Mouse (Mus musculus) embryonic facial prominence, embryonic 14.5 days (tissue): ENCODE measurements around the gene Nhej1. TPM values are rescaled to one million over a fixed set of nuclear protein-coding genes. Genes with fewer than 3 reads are reported as not detected.
A peak's percentile ranks its signal among the peaks of the same experiment; 100 is the strongest.

Source experiments
- ATAC-seq: fragments of 200-750 bp; cut with Nextera tagmentation; 2 replicates; pipeline ENCODE4 v1.8.0; 2017; ENCODE audit warnings: low read depth, moderate number of reproducible peaks, moderate TSS enrichment
- DNase-seq: peaks from one replicate; pipeline ENCODE4 v3.0.0-alpha.2; 2015; ENCODE audit warnings: low spot score
- H3K27ac ChIP-seq: fragments of 300-500 bp; sonication (generic); replicated peaks from 2 replicates; pipeline ENCODE4 v1.5.1; 2014; ENCODE audit warnings: low read depth, mild to moderate bottlenecking, low read length, moderate library complexity
- H3K27me3 ChIP-seq: fragments of 300-500 bp; sonication (generic); replicated peaks from 2 replicates; pipeline ENCODE4 v1.6.1; 2014; ENCODE audit warnings: low read length; ENCODE audit not compliant: control insufficient read depth, insufficient read depth
- H3K36me3 ChIP-seq: fragments of 300-500 bp; sonication (generic); 2 replicates; pipeline ENCODE4 v1.6.1; 2014; ENCODE audit warnings: low read length, mixed read lengths; ENCODE audit not compliant: control insufficient read depth, insufficient read depth
- H3K4me1 ChIP-seq: fragments of 300-500 bp; sonication (generic); 2 replicates; pipeline ENCODE4 v1.6.1; 2014; ENCODE audit warnings: antibody characterized with exemption, low read length; ENCODE audit not compliant: control insufficient read depth, insufficient read depth
- H3K4me2 ChIP-seq: fragments of 300-500 bp; sonication (generic); 2 replicates; pipeline ENCODE4 v1.6.1; 2014; ENCODE audit warnings: low read depth, mild to moderate bottlenecking, low read length, moderate library complexity, mixed read lengths
- H3K4me3 ChIP-seq: fragments of 300-500 bp; sonication (generic); 2 replicates; pipeline ENCODE4 v1.5.1; 2014; ENCODE audit warnings: low read depth, mild to moderate bottlenecking, low read length
- H3K9ac ChIP-seq: fragments of 300-500 bp; sonication (generic); 2 replicates; pipeline ENCODE4 v1.6.1; 2014; ENCODE audit warnings: low read depth, mild to moderate bottlenecking, low read length, moderate library complexity, mixed read lengths
- H3K9me3 ChIP-seq: fragments of 300-500 bp; sonication (generic); 2 replicates; pipeline ENCODE4 v1.6.1; 2016; ENCODE audit warnings: low read length; ENCODE audit not compliant: control insufficient read depth
- WGBS: fragments of 180-500 bp; shearing (Covaris S2); extraction: QIAGEN DNeasy Blood & Tissue Kit; methylation state at CpG from one replicate; pipeline ENCODE4 v1.1.7; 2014; 5-methylcytosine and 5-hydroxymethylcytosine counted together
- polyA plus RNA-seq: library from polyadenylated mRNA; unstranded; fragments of >200 nt; fragmentation: Nextera tagmentation; extraction: Ambion mirVana; gene quantifications from 2 replicates; pipeline ENCODE4 v1.2.1, GENCODE M21; 2014

Nhej1 gene
- polyA plus RNA-seq, 1 experiment from 2014 or later: 10.3 TPM

- Histone ChIP-seq H3K9me3 (no peaks in the 10 kb centered on the region), H3K27ac (no peak overlapping the region), H3K4me1 (peaks cover 7% of the 10 kb centered on the region), H3K27me3 (no peaks in the 10 kb centered on the region), H3K36me3 (peaks cover 54% of the 10 kb centered on the region), H3K9ac (no peak overlapping the region), H3K4me3 (no peak overlapping the region), H3K4me2 (no peak overlapping the region)
- DNase-seq (no peak), ATAC-seq (no peak)
- 81% methylated on average over 7 of the region's 7 CpGs for WGBS
These were observed 22.6 kb upstream of the Nhej1 start for GRCm38 (mm10) chr1:75147411-75148135.

- no peak overlapping the region for H3K27ac ChIP-seq
- no peak overlapping the region for H3K4me3 ChIP-seq
- H3K4me2 ChIP-seq: no peak overlapping the region
- ATAC-seq (no peak), DNase-seq (no peak)
- H3K9ac ChIP-seq: no peak overlapping the region
- H3K27me3 ChIP-seq: no peaks in the 10 kb centered on the region
- peaks cover 54% of the 10 kb centered on the region for H3K36me3 ChIP-seq
- WGBS: 92% methylated on average over 3 of the region's 3 CpGs
- H3K9me3 ChIP-seq: no peaks in the 10 kb centered on the region
- H3K4me1 ChIP-seq: peaks cover 13% of the 10 kb centered on the region
These were observed 20.6 kb upstream of the Nhej1 start for GRCm38 (mm10) chr1:75145589-75145988.

GRCm38 (mm10) chr1:75142301-75143261 lies 17.6 kb upstream of the Nhej1 start, which contains the start of the genes Cnppd1 and Retreg2:
Cnppd1 (minus strand) TSS chr1:75142711.
Retreg2 (plus strand) TSS chr1:75142778.
- H3K4me2 ChIP-seq: peak within 1 kb of the TSS; percentile 96
- no peaks in the 10 kb centered on the region for H3K9me3 ChIP-seq
- peaks cover 16% of the 10 kb centered on the region for H3K4me1 ChIP-seq
- H3K36me3 ChIP-seq: peaks cover 62% of the 10 kb centered on the region
- peak within 1 kb of the TSS; percentile 93 for H3K9ac ChIP-seq
- peak within 1 kb of the TSS; percentile 92 for H3K27ac ChIP-seq
- WGBS: 0% methylated on average over 34 of the region's 91 CpGs
- DNase-seq: peak; percentile 97
- H3K4me3 ChIP-seq: peak within 1 kb of the TSS; percentile 93
- peak; percentile 89 for ATAC-seq
- no peaks in the 10 kb centered on the region for H3K27me3 ChIP-seq

- H3K9ac ChIP-seq: peak overlapping the region; percentile 93
- peak; percentile 27 for ATAC-seq
- peak; percentile 69 for DNase-seq
- under 1% methylated on average over 35 of the region's 53 CpGs for WGBS
- H3K27ac ChIP-seq: peak overlapping the region; percentile 92
- H3K36me3 ChIP-seq: peaks cover 61% of the 10 kb centered on the region
- peak overlapping the region; percentile 96 for H3K4me2 ChIP-seq
- H3K4me3 ChIP-seq: peak overlapping the region; percentile 93
- no peaks in the 10 kb centered on the region for H3K9me3 ChIP-seq
- peaks cover 16% of the 10 kb centered on the region for H3K4me1 ChIP-seq
- no peaks in the 10 kb centered on the region for H3K27me3 ChIP-seq
These were observed 16.6 kb upstream of the Nhej1 start for GRCm38 (mm10) chr1:75141486-75142190.

- DNase-seq (no peak), ATAC-seq (no peak)
- Histone ChIP-seq H3K4me2 (peak overlapping the region; percentile 96), H3K27ac (peak overlapping the region; percentile 92; the same call in 1 of the 2 replicates), H3K9ac (peak overlapping the region; percentile 93), H3K27me3 (no peaks in the 10 kb centered on the region), H3K36me3 (peaks cover 61% of the 10 kb centered on the region), H3K4me1 (peaks cover 16% of the 10 kb centered on the region), H3K4me3 (peak overlapping the region; percentile 93), H3K9me3 (no peaks in the 10 kb centered on the region)
- WGBS: 57% methylated on average over 4 of the region's 4 CpGs
These were observed 15.7 kb upstream of the Nhej1 start for GRCm38 (mm10) chr1:75140601-75141190.

GRCm38 (mm10) chr1:75138448-75138847 lies 13.4 kb upstream of the Nhej1 start:
- H3K36me3 ChIP-seq: peaks cover 43% of the 10 kb centered on the region
- ATAC-seq: no peak

GRCm38 (mm10) chr1:75136730-75137129 lies 11.7 kb upstream of the Nhej1 start:
- DNase-seq: no peak
- Histone ChIP-seq H3K27me3 (no peaks in the 10 kb centered on the region), H3K4me1 (peaks cover 10% of the 10 kb centered on the region), H3K9me3 (no peaks in the 10 kb centered on the region), H3K9ac (no peak overlapping the region), H3K4me2 (no peak overlapping the region), H3K27ac (no peak overlapping the region), H3K4me3 (no peak overlapping the region), H3K36me3 (peaks cover 43% of the 10 kb centered on the region)
- no peak for ATAC-seq
- 82% methylated on average over 3 of the region's 3 CpGs for WGBS

More at GRCm38 (mm10) chr1:75138448-75138847, 13.4 kb upstream of the Nhej1 start:
- whole genome bisulfite sequencing: 86% methylated on average over 2 of the region's 2 CpGs
- Histone ChIP-seq H3K27me3 (no peaks in the 10 kb centered on the region), H3K4me3 (no peak overlapping the region), H3K4me2 (no peak overlapping the region), H3K9me3 (no peaks in the 10 kb centered on the region), H3K9ac (no peak overlapping the region), H3K27ac (no peak overlapping the region), H3K4me1 (peaks cover 10% of the 10 kb centered on the region)
- DNase-seq: no peak

GRCm38 (mm10) chr1:75136293-75136692 lies 11.3 kb upstream of the Nhej1 start:
- Histone ChIP-seq H3K27me3 (no peaks in the 10 kb centered on the region), H3K4me3 (no peak overlapping the region), H3K4me2 (no peak overlapping the region), H3K27ac (no peak overlapping the region), H3K4me1 (peaks cover 10% of the 10 kb centered on the region), H3K9ac (no peak overlapping the region), H3K36me3 (peaks cover 43% of the 10 kb centered on the region), H3K9me3 (no peaks in the 10 kb centered on the region)
- WGBS: 84% methylated on average over 6 of the region's 6 CpGs
- ATAC-seq (no peak), DNase-seq (no peak)
